Mouse (Mus musculus) heart, embryonic 13.5 days (tissue): Measurements from ENCODE around the gene Ugt1a8. TPM values are rescaled to one million over a fixed set of nuclear protein-coding genes. Genes with fewer than 3 reads are reported as not detected.

ENCODE experiments used
- ATAC-seq: fragments of 200-750 bp; cut with Nextera tagmentation; 2 replicates; pipeline ENCODE4 v1.8.0; 2017; ENCODE audit warnings: moderate TSS enrichment; ENCODE audit not compliant: insufficient number of reproducible peaks, low FRiP score, low TSS enrichment; ENCODE audit errors: extremely low read depth
- H3K27ac ChIP-seq: fragments of 300-500 bp; sonication (generic); replicated peaks from 2 replicates; pipeline ENCODE4 v1.5.1; 2015; ENCODE audit warnings: moderate library complexity, mild to moderate bottlenecking, inconsistent platforms
- H3K27me3 ChIP-seq: fragments of 300-500 bp; sonication (generic); replicated peaks from 2 replicates; pipeline ENCODE4 v1.6.1; 2015; ENCODE audit warnings: mild to moderate bottlenecking, inconsistent platforms
- H3K36me3 ChIP-seq: fragments of 300-500 bp; sonication (generic); 2 replicates; pipeline ENCODE4 v1.6.1; 2015; ENCODE audit warnings: mild to moderate bottlenecking, inconsistent platforms
- H3K4me1 ChIP-seq: fragments of 300-500 bp; sonication (generic); 2 replicates; pipeline ENCODE4 v1.6.1; 2015; ENCODE audit warnings: inconsistent platforms
- H3K4me2 ChIP-seq: fragments of 300-500 bp; sonication (generic); 2 replicates; pipeline ENCODE4 v1.6.1; 2015; ENCODE audit warnings: inconsistent platforms, mild to moderate bottlenecking, moderate library complexity
- H3K4me3 ChIP-seq: fragments of 300-500 bp; sonication (generic); 2 replicates; pipeline ENCODE4 v1.5.1; 2015; ENCODE audit warnings: moderate library complexity, mild to moderate bottlenecking, inconsistent platforms
- H3K9ac ChIP-seq: fragments of 300-500 bp; sonication (generic); 2 replicates; pipeline ENCODE4 v1.6.1; 2015; ENCODE audit warnings: inconsistent platforms, mild to moderate bottlenecking, moderate library complexity
- H3K9me3 ChIP-seq: fragments of 300-500 bp; sonication (generic); 2 replicates; pipeline ENCODE4 v1.6.1; 2016; ENCODE audit warnings: inconsistent platforms
- WGBS: fragments of 180-500 bp; shearing (Covaris S2); methylation state at CpG from one replicate; pipeline ENCODE4 v1.1.7; 2015; ENCODE audit warnings: mixed read lengths; 5-methylcytosine and 5-hydroxymethylcytosine counted together
- polyA plus RNA-seq: library from polyadenylated mRNA; unstranded; fragments of >200 nt; fragmentation: Nextera tagmentation; extraction: Ambion mirVana; gene quantifications from 2 replicates; pipeline ENCODE4 v1.2.1, GENCODE M21; 2015

Ugt1a8 gene
- polyA plus RNA-seq, 1 experiment from 2014 or later, result not detected

GRCm38 (mm10) chr1:88246386-88246785 lies 158.8 kb downstream of the Ugt1a8 start:
- ATAC-seq, result no peak
- Histone ChIP-seq H3K36me3 (no peaks in the 10 kb centered on the region), H3K9ac (no peak overlapping the region), H3K27ac (no peak overlapping the region), H3K27me3 (no peaks in the 10 kb centered on the region), H3K4me1 (no peaks in the 10 kb centered on the region), H3K4me3 (no peak overlapping the region), H3K9me3 (peaks cover 97% of the 10 kb centered on the region), H3K4me2 (no peak overlapping the region)
- WGBS, result 41% methylated on average over 6 of the region's 6 CpGs

GRCm38 (mm10) chr1:88247660-88248059 lies 160.0 kb downstream of the Ugt1a8 start:
- Histone ChIP-seq H3K9me3 (peaks cover 94% of the 10 kb centered on the region), H3K4me1 (no peaks in the 10 kb centered on the region), H3K36me3 (no peaks in the 10 kb centered on the region), H3K4me3 (no peak overlapping the region), H3K4me2 (no peak overlapping the region), H3K27me3 (no peaks in the 10 kb centered on the region), H3K9ac (no peak overlapping the region), H3K27ac (no peak overlapping the region)
- 45% methylated on average over 2 of the region's 2 CpGs for WGBS
- no peak for ATAC-seq

- ATAC-seq, result no peak
- Histone ChIP-seq H3K36me3 (no peaks in the 10 kb centered on the region), H3K9ac (no peak overlapping the region), H3K27ac (no peak overlapping the region), H3K4me1 (no peaks in the 10 kb centered on the region), H3K4me3 (no peak overlapping the region), H3K4me2 (no peak overlapping the region), H3K9me3 (peaks cover 95% of the 10 kb centered on the region), H3K27me3 (no peaks in the 10 kb centered on the region)
- 56% methylated on average over 4 of the region's 4 CpGs for WGBS
Observed at GRCm38 (mm10) chr1:88248658-88249057, 161.0 kb downstream of the Ugt1a8 start.

- WGBS, result 72% methylated on average over 7 of the region's 7 CpGs
Observed at GRCm38 (mm10) chr1:88249596-88249995, 162.0 kb downstream of the Ugt1a8 start.

GRCm38 (mm10) chr1:88250023-88250422 lies 162.4 kb downstream of the Ugt1a8 start:
- no peak overlapping the region for H3K4me3 ChIP-seq
- no peak overlapping the region for H3K27ac ChIP-seq
- WGBS, result 70% methylated on average over 5 of the region's 5 CpGs
- H3K4me1 ChIP-seq, result no peaks in the 10 kb centered on the region
- H3K4me2 ChIP-seq, result no peak overlapping the region
- no peaks in the 10 kb centered on the region for H3K36me3 ChIP-seq
- ATAC-seq, result no peak
- no peak overlapping the region for H3K9ac ChIP-seq
- H3K27me3 ChIP-seq, result no peaks in the 10 kb centered on the region
- H3K9me3 ChIP-seq, result peaks cover 95% of the 10 kb centered on the region

More at GRCm38 (mm10) chr1:88249596-88249995, 162.0 kb downstream of the Ugt1a8 start:
- H3K36me3 ChIP-seq, result no peaks in the 10 kb centered on the region
- no peaks in the 10 kb centered on the region for H3K4me1 ChIP-seq
- ATAC-seq, result no peak
- H3K27me3 ChIP-seq, result no peaks in the 10 kb centered on the region
- H3K4me3 ChIP-seq, result no peak overlapping the region
- H3K27ac ChIP-seq, result no peak overlapping the region
- no peak overlapping the region for H3K4me2 ChIP-seq
- no peak overlapping the region for H3K9ac ChIP-seq
- peaks cover 95% of the 10 kb centered on the region for H3K9me3 ChIP-seq

GRCm38 (mm10) chr1:88253106-88253505 lies 165.5 kb downstream of the Ugt1a8 start:
- H3K27ac ChIP-seq, result no peak overlapping the region
- H3K4me1 ChIP-seq, result no peaks in the 10 kb centered on the region
- H3K9me3 ChIP-seq, result peaks cover 93% of the 10 kb centered on the region
- 66% methylated on average over 8 of the region's 8 CpGs for WGBS
- H3K9ac ChIP-seq, result no peak overlapping the region
- no peaks in the 10 kb centered on the region for H3K27me3 ChIP-seq
- no peak overlapping the region for H3K4me3 ChIP-seq
- ATAC-seq, result no peak
- H3K4me2 ChIP-seq, result no peak overlapping the region
- H3K36me3 ChIP-seq, result no peaks in the 10 kb centered on the region

- H3K36me3 ChIP-seq, result no peaks in the 10 kb centered on the region
- no peaks in the 10 kb centered on the region for H3K27me3 ChIP-seq
- no peak for ATAC-seq
- WGBS, result 59% methylated on average over 6 of the region's 6 CpGs
- H3K4me1 ChIP-seq, result no peaks in the 10 kb centered on the region
- no peak overlapping the region for H3K4me2 ChIP-seq
- no peak overlapping the region for H3K27ac ChIP-seq
- no peak overlapping the region for H3K9ac ChIP-seq
- H3K9me3 ChIP-seq, result peaks cover 89% of the 10 kb centered on the region
- no peak overlapping the region for H3K4me3 ChIP-seq
Observed at GRCm38 (mm10) chr1:88253540-88253939, 165.9 kb downstream of the Ugt1a8 start.

- Histone ChIP-seq H3K4me3 (no peak overlapping the region), H3K27me3 (no peaks in the 10 kb centered on the region), H3K4me1 (peaks cover 12% of the 10 kb centered on the region), H3K4me2 (no peak overlapping the region), H3K9ac (no peak overlapping the region), H3K36me3 (peaks cover 7% of the 10 kb centered on the region), H3K9me3 (peaks cover 75% of the 10 kb centered on the region), H3K27ac (no peak overlapping the region)
- WGBS, result 75% methylated on average over 12 of the region's 12 CpGs
- ATAC-seq, result no peak
Observed at GRCm38 (mm10) chr1:88254793-88255465, 167.3 kb downstream of the Ugt1a8 start.

- H3K4me2 ChIP-seq, result no peak overlapping the region
- no peak overlapping the region for H3K9ac ChIP-seq
- no peak overlapping the region for H3K4me3 ChIP-seq
- H3K4me1 ChIP-seq, result peaks cover 17% of the 10 kb centered on the region
- no peaks in the 10 kb centered on the region for H3K27me3 ChIP-seq
- 55% methylated on average over 2 of the region's 2 CpGs for WGBS
- no peak for ATAC-seq
- H3K27ac ChIP-seq, result no peak overlapping the region
- H3K36me3 ChIP-seq, result peaks cover 12% of the 10 kb centered on the region
- peaks cover 69% of the 10 kb centered on the region for H3K9me3 ChIP-seq
Observed at GRCm38 (mm10) chr1:88255466-88255857, 167.8 kb downstream of the Ugt1a8 start.

- no peak for ATAC-seq
- no peak overlapping the region for H3K27ac ChIP-seq
- H3K9ac ChIP-seq, result no peak overlapping the region
- H3K27me3 ChIP-seq, result no peaks in the 10 kb centered on the region
- peaks cover 19% of the 10 kb centered on the region for H3K36me3 ChIP-seq
- peaks cover 17% of the 10 kb centered on the region for H3K4me1 ChIP-seq
- H3K4me2 ChIP-seq, result no peak overlapping the region
- H3K4me3 ChIP-seq, result no peak overlapping the region
- 72% methylated on average over 13 of the region's 13 CpGs for WGBS
- peaks cover 62% of the 10 kb centered on the region for H3K9me3 ChIP-seq
Observed at GRCm38 (mm10) chr1:88255989-88256754, 168.6 kb downstream of the Ugt1a8 start.

GRCm38 (mm10) chr1:88256886-88257663 lies 169.5 kb downstream of the Ugt1a8 start:
- Histone ChIP-seq H3K27me3 (no peaks in the 10 kb centered on the region), H3K4me2 (no peak overlapping the region), H3K36me3 (peaks cover 28% of the 10 kb centered on the region), H3K9me3 (peaks cover 56% of the 10 kb centered on the region), H3K27ac (no peak overlapping the region), H3K4me3 (no peak overlapping the region), H3K9ac (no peak overlapping the region), H3K4me1 (peaks cover 21% of the 10 kb centered on the region)
- ATAC-seq, result no peak
- WGBS, result 68% methylated on average over 10 of the region's 10 CpGs
